Mouse (Mus musculus) kidney, adult 2 months (tissue): Measurements from ENCODE around the gene Hk2.
"Not testable (repeated sequence)": the region's sequence is repeated elsewhere in the genome, so short reads cannot be mapped to it uniquely, and the experiment has no call there.

ENCODE experiments used
- CTCF ChIP-seq: fragments of 200-500 bp; conservative IDR thresholded peaks from 2 replicates; pipeline ENCODE4 v1.5.1; 2011; ENCODE audit warnings: low read depth, mild to moderate bottlenecking, control low read depth, low read length, moderate library complexity, mixed read lengths; ENCODE audit not compliant: insufficient read depth, insufficient read length
- POLR2A ChIP-seq: fragments of 200-500 bp; IDR thresholded peaks from one replicate; pipeline ENCODE4 v1.6.1; 2011; ENCODE audit warnings: low read depth, low read length, control low read depth

- not testable (repeated sequence) for TF ChIP-seq CTCF, POLR2A
These were observed 96.6 kb downstream of the Hk2 start for GRCm38 (mm10) chr6:82677629-82678028.
